Mouse (Mus musculus) CD4-positive, CD25-positive, alpha-beta regulatory T cell (primary cell): ENCODE measurements around the gene Wwtr1. TPM values are rescaled to one million over a fixed set of nuclear protein-coding genes. Genes with fewer than 3 reads are reported as not detected.

Experiments used
- polyA plus RNA-seq: library from polyadenylated mRNA; unstranded; fragments of 100-300 nt; shearing (Covaris generic); gene quantifications from one replicate; pipeline ENCODE4 v1.2.1, GENCODE M21; 2017

The Wwtr1 gene
- 0.12 TPM for polyA plus RNA-seq

GRCm38 (mm10) chr3:57575660-57576055, at the start of gene Wwtr1:
Gene Wwtr1 (minus strand): TSS chr3:57575910.

GRCm38 (mm10) chr3:57425089-57425730, 150.5 kb downstream of the Wwtr1 start, which contains the start of gene Tm4sf4:
Gene Tm4sf4 (plus strand): TSS chr3:57425314.

Other genes starting within 250 kb of the Wwtr1 start
- gene Tm4sf4, start 150.6 kb downstream of the Wwtr1 start, polyA plus RNA-seq, result not detected
- 73.8 TPM for gene Commd2, start 75.8 kb upstream of the Wwtr1 start, polyA plus RNA-seq
- gene Ankub1, start 116.9 kb upstream of the Wwtr1 start, polyA plus RNA-seq, result not detected
- 44.7 TPM for gene Rnf13, start 160.2 kb upstream of the Wwtr1 start, polyA plus RNA-seq